Mouse (Mus musculus) adrenal gland, adult 18-20 months (tissue): Measurements from ENCODE around the gene Plcb1. TPM values are rescaled to one million over a fixed set of nuclear protein-coding genes. Genes with fewer than 3 reads are reported as not detected.
A peak's percentile ranks its signal among the peaks of the same experiment; 100 is the strongest.

Experiments
- DNase-seq, 2 experiments: peaks; one replicate each; pipeline ENCODE4 v3.0.0; 2021 to 2022; ENCODE audit warnings: low spot score in 2 of 2
- total RNA-seq, 2 experiments: library from RNA; stranded (reverse); gene quantifications; 1 replicate in 1 of 2; 2 replicates in 1 of 2; pipeline ENCODE4 v1.2.3; 2021

Gene Plcb1
- total RNA-seq, 2 experiments from 2014 or later = 51.4 to 88.0 TPM

DNA sequence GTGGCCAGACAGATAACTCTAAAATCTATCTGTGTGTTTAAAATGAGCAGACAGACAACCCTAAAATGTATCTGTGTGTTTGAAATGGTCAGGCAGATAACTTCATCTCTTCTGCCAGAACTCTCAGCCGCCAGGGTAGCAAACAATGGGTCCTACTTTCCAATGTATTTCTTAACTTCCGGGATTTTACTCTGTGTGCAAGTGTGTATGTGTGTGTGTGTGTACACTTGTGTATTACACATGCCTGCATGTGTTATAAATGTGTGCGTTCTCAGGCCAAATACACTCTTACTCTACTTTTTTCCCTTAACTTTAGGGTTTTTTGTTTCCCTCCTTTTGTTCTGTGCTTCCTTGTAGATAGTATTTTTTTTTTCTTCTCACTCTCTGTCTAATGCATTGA lies 610.5 kb downstream of the Plcb1 start:
- no peak for DNase-seq

DNA sequence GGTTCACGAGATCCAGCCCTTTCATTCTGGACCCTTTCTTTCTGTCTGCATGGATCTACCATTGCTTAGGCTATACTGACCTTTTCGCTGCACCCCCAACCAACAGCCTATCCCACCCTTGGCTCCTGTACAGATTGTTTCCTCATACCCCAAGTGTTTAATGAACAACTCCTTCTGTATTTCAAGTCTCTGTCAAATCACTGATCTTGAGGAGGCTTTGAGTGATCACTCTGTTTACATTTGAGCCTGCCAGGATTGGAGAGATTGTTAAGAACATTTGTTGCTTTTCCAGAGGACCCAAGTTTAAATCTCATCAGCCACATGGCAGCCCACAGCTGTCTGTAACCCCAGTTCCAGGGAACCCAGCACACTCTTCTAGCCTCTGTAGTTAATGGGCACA lies 612.1 kb downstream of the Plcb1 start:
- DNase-seq = no peak

DNA sequence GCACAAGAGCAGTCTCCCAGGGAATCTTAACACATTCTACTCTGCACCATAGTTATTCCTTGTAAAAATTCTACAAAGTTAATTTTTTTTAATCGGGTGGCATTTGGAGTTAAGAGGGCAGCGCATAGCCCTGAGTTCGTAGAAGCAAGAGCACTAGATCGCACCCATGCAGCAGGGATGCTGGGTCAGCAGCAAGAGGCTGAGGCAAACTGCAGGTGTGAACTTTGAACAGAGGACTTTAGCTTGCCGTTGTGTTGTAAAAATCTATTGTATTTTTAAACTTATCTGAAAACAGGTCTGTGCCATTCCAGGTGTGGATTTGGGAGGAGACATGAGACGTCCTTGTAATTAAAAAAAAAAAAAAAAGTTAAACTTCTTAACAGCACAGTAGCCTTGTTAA lies 613.9 kb downstream of the Plcb1 start:
- DNase-seq = no peak

DNA sequence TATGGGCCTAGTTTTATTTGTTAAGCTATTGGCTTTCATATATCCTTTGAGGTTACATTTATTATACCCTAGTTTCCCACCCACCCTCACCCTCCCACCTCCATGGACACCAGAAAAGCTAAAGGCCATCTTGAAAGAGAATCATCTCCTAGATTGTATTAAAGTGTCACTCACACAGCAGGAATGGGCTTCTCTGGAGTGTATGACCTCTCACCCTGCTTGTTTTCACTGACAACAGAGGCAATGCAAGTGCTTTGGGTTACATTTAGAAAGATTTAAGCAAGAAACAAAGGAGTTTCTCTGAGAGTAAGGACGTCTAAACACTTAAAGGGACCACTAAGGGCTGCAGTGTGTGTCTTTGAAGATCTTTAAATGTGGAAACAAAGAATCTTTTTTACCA lies 617.0 kb downstream of the Plcb1 start:
- no peak for DNase-seq

DNA sequence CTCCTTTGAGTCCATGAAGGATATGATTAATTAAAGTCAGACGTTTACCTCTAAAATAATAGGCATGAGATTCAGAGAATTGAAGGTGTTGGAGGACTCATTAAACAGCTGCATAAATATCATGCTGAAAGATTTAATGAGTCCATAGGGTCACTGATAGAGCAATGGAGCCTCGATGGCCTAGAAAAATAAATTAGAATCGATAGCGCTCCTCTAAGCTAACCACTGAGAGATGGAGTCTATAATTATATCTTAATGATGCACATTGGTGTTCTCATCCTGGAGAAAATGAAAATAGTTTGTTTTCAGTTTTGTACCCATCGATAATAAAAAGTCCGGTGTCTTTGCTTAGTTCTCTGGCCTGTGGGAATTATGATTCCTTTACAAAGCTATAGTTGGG lies 617.5 kb downstream of the Plcb1 start:
- DNase-seq = no peak

DNA sequence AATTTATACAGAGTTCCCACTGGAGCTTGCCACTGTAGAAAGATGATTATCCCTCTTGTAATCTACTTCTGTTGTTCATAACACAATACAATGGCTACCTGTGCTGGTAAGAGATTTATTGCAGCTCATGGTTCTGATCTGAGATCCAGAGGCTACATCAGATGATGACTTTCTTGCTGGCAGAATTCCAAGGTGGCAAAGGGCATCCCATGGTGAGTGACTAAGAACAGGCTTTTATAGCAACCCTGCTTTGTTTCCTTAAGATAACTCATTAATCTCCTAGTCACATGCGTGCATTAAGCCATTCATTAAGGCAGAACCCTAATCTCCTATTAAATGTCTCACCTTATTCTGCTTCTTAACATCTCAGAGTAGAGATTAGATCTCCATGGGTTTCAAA lies 618.2 kb downstream of the Plcb1 start:
- no peak for DNase-seq

DNA sequence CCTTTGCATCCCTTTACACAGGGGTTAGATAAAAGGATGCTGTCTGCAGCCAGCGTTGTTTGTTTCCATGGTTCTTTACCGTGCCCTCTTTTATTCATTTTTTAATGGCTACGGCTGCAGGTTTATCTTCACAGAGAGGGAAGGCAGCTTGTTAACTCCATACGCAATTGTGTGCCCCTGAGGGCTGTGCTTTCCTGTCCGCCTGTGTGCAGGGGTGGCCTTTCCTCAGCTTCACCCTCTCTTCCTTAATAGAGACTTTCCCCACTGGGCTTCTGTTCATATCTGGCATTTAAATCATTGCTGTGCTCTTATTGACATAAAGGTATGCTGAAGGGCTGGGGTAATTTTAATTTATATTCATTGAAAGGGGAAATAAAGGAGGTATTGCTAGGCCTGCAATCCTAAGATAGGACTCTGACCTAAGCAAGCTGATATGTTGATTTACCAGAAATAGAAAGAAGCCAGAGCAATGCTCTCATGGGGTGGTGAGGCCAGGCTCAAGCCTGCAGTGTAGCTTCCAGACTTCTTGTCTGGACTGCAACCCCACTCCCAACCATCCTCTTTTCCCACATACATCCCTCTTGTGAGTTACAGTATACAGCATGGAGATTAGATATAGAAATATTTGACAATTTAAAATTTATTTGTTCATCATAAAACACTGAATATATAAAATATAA lies 623.7 kb downstream of the Plcb1 start:
- DNase-seq = no peak

DNA sequence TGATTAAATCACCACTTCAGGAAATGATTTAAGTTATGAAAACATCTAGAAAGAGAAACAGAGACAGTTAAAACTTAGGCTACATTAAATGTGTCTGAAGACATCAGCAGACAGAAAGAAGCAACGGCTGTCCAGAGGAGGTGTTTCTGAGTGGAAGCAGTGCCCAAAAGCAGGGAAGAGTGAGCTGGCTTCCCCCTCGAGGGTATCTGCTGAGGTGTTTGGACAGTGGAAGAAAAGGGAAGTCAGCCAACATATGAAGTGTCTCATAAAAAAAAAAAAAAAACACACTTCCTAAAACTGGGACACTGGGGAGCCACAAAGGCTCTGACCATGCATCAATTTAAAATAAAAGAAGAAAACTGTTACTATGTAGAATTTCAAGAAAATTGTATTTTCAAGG lies 625.8 kb downstream of the Plcb1 start:
- DNase-seq = no peak

DNA sequence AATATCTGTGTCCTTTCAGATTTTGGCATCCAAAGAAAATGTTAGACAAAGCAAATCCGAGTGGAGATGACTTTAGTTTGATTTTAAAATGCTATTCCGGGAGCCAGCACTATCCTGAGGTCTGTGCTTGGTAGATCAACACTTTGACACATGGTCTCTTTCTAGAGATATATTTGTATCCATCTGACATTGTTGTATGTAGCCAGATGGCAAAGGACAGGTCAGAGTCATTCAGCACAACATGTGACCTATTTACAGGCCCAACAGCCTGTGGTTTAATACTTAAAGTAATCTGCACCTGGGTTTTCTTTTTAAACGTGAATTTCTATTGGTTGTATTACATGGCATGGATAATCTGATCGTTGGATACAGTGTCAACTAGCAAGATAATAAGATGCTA lies 629.3 kb downstream of the Plcb1 start:
- no peak for DNase-seq

DNA sequence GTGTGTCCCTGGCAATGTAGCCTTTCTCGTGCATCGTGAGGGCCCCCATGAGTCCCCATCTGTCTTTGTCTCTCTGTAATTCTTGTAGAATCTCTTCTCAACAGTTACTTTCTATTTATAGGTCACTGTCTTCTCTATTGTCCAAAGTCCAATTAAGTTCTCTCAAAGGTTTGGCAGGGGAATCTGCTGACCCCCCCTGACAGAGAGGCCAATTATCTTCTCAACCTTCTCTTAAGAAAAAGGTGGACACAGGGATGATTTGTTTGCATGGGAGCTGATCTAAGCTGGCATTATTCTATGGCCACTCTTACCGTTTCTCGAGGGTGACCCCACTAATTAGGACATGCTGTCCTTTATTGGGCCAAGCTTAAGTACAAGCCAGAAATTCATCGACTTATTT lies 633.4 kb downstream of the Plcb1 start:
- no peak for DNase-seq

DNA sequence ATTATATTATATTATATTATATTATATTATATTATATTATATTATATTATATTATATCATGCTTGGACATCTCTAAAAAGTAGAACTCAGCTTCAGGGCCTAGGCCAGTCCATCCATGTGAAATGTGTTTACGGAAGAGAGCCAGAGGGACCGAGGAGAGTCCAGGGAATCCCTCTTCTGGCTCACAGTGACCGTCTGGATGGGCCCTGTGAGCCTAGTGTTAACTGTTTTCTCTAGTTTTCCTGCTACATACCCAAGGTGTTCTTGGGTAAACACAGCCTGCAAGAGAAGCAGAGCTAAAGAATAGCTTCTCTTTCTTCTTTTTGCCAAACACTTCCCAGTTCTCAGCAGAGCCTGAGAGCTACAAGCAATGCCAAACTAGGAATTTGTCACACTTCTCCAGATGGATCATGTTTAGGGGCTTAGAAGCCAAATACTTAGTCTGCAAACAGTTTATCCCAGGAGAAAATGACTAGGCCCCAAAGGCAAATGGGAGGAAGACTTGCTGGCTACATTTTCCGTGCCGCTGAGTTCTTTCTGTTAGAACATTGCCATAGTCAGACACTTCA lies 649.2 kb downstream of the Plcb1 start:
- no peak for DNase-seq

DNA sequence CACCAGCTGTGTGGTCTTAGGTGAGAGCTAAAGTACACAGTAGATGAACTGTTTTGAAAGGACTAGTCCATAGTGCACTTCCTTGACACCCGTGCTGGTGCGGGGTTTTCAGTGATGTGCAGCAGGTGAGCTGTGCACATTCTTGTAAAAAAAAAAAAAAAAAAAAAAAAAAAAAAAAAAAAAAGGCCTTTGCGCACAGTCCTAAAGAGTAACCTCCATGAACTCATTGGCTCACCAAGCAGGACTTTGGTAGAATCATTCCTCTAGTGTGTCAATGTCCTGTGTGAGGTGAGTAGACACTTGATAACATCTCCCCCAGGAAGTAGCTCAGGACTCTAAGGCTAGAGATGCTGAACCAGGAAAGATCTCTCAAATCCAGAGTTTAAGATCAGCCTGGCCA lies 653.2 kb downstream of the Plcb1 start:
- DNase-seq = no peak

DNA sequence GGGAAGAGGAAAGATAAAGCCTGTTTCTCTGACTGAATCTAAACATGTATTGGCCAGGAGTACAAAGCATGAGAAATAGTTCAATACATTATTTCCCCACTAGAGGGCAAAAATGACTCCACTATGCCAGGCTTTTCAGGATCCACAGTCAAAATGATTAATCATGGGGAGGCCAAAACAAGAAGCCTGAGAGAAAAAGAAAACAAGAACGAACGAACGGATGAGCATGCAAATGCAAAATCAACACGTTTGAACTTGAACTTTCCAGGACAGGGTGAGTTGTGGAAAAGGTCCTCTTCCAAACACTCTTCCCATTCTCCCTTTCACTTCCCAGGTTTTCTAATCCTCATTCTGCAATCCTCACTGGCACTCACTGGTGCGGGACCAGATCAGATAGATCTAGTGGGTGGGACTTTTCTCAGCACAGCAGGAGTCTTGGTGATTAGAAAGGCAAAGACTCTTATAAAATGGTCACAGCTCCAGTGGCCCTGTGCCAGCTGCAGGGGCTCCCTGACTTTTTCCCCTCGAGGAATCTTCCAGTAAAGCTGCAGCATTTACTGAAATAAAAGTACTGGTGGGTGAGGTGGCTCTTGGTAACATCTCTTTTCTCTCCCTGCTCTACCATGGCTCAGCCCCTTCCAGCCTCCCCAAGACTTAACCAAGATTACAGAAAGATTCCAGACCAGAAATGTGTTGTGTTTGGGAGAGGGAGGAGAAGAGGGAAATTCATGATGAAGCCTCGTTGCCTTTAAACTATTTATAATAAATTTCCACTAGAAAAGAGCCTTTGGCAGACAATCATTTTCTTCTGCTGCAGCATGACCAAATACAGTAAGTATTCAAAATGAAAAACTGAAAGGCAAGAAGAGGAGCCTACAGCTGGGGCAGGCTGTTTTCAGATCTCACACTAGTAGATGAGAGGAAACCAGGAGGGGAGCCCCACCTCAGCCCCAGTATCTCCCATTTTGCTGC lies 654.0 kb downstream of the Plcb1 start:
- peak; percentile 21 to 38 for DNase-seq

DNA sequence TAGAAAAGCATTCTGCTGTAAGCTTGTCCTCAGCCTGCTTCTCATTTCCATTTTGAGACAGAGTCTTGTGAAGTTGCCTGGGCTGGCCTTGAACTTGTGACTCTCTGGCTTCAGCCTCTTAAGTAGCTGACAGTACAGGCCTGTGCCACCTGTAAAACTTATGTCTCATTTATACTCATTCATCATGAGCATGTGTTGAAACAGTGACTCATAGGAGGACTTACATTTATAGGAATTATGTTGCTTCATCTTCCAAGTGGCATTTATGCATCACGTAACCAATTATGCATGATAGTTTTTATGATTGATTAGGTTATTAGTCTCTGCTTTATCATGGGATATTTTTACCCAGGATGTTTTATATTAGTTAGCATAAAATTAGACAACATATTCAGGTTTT lies 667.7 kb downstream of the Plcb1 start:
- no peak for DNase-seq

DNA sequence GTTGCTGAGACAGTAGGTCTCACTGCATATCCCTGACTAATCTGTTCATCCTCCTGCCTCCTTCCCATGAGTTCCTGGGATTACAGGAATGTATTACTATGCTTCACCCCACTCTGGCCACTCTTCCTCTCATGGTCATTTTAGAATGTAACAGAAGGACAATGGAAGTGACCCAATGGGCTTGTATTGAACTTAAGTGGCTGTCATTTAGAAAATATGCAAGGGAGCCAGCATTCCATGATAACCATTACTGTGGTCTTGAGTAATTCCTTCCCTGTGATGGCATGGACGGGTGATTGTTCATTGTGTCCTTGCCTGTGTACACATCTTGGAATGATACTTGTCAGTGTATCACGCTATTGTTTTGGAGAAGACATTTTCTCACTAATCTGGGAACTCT lies 668.1 kb downstream of the Plcb1 start:
- DNase-seq = no peak

DNA sequence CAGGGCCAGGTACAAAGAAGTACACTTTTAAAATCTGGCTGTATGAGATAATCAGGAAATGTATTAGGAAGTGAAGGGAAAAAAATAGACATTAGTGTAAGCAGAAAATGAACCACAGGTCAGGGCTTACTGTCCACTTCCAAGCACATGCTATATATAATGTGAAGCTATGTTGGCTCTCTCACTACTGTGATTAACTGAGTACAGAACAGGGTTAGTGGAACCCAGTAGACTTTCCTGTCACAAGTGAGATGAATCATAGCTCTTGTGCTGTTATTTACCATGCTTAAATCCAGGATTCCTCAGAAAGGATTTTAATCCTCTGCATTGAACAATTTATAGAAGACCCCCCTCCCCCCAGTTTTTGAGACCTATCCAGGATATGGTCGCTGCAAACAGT lies 668.6 kb downstream of the Plcb1 start:
- no peak for DNase-seq

DNA sequence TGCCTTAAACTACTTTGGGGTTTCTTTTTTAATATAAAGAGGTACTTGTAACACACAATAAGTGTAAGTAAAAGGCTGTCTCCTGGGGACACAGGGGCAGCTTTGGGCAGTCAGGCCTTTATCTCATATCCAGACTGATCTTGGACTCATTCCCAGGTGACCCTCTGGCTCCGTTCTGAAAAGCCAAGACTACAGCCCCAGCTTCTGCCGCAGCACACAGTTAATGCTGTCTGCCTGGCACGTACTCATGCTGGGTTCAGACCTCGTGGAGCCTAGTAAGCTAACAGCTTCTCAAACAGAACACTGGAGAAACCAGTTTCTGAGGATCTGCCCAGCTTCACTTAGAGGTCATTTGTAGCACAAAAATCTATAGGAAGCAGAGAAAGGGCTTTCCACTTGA lies 682.0 kb downstream of the Plcb1 start:
- no peak for DNase-seq

DNA sequence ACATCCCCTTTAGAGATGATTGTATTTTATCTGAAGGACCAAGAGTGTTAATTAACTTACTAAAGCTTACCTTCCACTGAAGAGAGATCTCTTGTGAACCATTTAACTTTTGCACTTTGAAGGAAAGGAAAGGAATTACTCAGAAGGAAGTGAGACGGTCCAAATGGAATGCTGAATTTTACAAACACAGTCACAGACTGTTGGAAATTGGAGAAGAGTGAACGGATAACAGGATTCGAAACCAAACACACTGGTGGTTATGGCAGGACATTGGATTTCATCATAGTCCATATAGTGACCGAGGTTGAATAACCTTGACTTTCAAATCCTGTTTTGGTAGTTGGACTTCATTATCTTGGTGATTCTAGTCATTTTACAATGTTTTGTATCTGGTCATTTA lies 688.2 kb downstream of the Plcb1 start:
- no peak for DNase-seq

DNA sequence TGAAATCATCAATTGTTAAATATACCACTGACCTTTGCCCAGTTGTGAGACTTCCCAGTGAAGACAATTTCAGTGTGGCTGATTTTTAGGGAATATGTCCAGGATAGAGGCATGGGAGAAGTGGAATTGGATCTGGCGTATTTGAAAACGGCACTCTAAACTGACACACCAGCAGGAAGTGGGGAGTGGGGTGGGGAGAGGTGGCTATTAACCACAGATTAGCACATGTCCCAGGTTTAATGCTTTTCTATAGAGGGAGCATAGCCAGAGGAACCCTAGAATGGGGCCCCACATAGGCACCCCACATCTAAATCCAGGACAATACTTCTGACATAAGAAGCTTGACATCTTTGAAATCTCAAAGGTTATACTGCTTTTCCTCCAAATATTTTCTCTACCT lies 699.4 kb downstream of the Plcb1 start:
- DNase-seq = no peak

DNA sequence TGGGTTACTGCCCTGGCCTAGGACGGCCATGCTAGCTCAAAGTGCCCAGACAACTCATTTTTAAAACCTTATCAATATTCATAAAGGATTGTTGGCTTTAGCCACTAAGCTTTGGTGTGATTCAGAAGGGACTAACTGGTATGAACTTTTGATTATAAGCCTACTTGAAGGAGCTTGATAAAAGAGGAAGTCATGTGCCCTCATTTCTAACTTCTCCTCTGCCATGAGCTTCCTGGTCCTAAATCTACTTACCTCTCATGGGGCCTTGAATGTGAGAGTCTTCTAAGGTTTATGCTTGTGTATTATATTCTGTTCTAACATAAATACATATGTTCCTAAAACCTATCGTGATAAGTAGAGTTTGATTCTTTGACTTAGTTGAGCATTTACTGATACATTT lies 702.4 kb downstream of the Plcb1 start:
- DNase-seq = no peak

DNA sequence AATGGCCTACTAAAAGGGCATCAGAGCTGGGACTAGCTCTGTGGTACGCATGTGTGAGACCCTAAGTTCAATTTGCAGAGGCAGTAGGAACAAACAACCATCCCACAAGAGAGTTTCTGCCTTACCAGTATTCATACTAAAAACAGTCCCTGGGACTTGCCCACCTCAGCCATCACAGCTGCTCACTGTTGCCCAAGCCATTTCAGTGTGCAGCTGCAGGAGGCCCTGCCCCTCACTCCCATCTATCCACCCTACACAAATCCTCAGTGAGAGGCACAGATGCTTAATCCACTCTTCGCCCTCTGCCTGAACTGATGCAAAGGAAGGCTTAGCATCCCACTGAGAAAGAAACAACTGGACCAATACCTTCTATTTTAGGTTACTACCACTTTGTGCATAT lies 703.3 kb downstream of the Plcb1 start:
- DNase-seq = no peak

DNA sequence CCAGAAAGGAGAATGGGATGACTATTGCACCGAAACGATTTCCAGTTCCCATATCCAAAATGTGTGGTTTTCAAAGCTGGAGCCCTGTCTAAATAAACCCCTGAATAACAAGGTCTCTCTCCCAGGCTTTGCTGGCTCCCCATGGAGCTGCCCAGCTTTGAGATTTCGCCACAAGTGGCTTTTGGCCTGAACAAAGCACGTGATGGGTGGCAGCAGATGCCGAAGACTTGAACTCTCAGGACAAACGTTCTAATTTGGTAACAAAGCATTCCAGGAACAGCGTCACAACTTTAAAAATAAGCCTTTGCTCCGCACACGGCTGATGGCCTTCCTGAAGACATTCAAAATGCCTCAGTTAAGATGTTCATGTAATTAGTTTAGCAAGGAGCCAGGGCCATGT lies 706.9 kb downstream of the Plcb1 start:
- DNase-seq = peak in 1 of 2 experiments; percentile 22
